ENCODE assay signal across 22 mouse cellular contexts in genomic region chr3:22150872-22151530, GRCm38 (mm10).
DNase-seq lines count a peak whose midpoint lies in the region; ATAC-seq and TF ChIP-seq lines count a peak whose summit lies in the region.
"Had no signal": no experiment of that assay in that cellular context is flagged by ENCODE, and none has a peak within 500 bp of the region (broad histone marks: within the 10 kb centered on the region; RNA-seq: fewer than 3 reads in every experiment).

No protein-coding gene starts in this region.

- H3K36me3 ChIP-seq in spleen, adult 2 months (ENCODE audit: control insufficient read depth, insufficient read depth, low read length) = no peaks in the 10 kb centered on the region; the same call in 1 of the 2 replicates
- H3K36me3 ChIP-seq in liver, embryonic 13.5 days = no peaks in the 10 kb centered on the region
- H3K36me3 ChIP-seq in hindbrain, embryonic 11.5 days (ENCODE audit: control insufficient read depth, insufficient read depth, low read length) = no peaks in the 10 kb centered on the region
- H3K36me3 ChIP-seq: hindbrain, embryonic 12.5 days; midbrain, embryonic 15.5 days had no signal

- H3K4me1 ChIP-seq in spleen, adult 2 months (ENCODE audit: control insufficient read depth, insufficient read depth, insufficient read length) = peaks cover 6% of the 10 kb centered on the region; the same call in 1 of the 2 replicates
- H3K4me1 ChIP-seq in liver, embryonic 13.5 days (replicated peaks) = peaks cover 15% of the 10 kb centered on the region
- no peaks in the 10 kb centered on the region for H3K4me1 ChIP-seq in hindbrain, embryonic 11.5 days (replicated peaks; ENCODE audit: control insufficient read depth, insufficient read depth, low read length)
- H3K4me1 ChIP-seq: embryonic facial prominence, embryonic 12.5 days; hindbrain, embryonic 12.5 days; limb, embryonic 15.5 days; midbrain, embryonic 15.5 days had no signal

- H3K27me3 ChIP-seq in spleen, adult 2 months (ENCODE audit: control insufficient read depth, insufficient read depth, low read length) = no peaks in the 10 kb centered on the region
- no peaks in the 10 kb centered on the region for H3K27me3 ChIP-seq in liver, embryonic 13.5 days
- H3K27me3 ChIP-seq in hindbrain, embryonic 11.5 days (ENCODE audit: control insufficient read depth, insufficient read depth, low read length) = no peaks in the 10 kb centered on the region
- H3K27me3 ChIP-seq: embryonic facial prominence, embryonic 12.5 days; hindbrain, embryonic 12.5 days; limb, embryonic 15.5 days; midbrain, embryonic 15.5 days had no signal

- no peak overlapping the region for H3K9ac ChIP-seq in liver, embryonic 13.5 days
- H3K9ac ChIP-seq in hindbrain, embryonic 11.5 days (ENCODE audit: low read depth, low read length) = no peak overlapping the region
- H3K9ac ChIP-seq: embryonic facial prominence, embryonic 12.5 days; hindbrain, embryonic 12.5 days; limb, embryonic 15.5 days; midbrain, embryonic 15.5 days had no signal

- H3K9me3 ChIP-seq in liver, embryonic 13.5 days (replicated peaks) = no peaks in the 10 kb centered on the region
- no peaks in the 10 kb centered on the region for H3K9me3 ChIP-seq in hindbrain, embryonic 11.5 days (ENCODE audit: control insufficient read depth, low read length)
- H3K9me3 ChIP-seq: embryonic facial prominence, embryonic 12.5 days; hindbrain, embryonic 12.5 days; limb, embryonic 15.5 days; midbrain, embryonic 15.5 days had no signal

- TF ChIP-seq CTCF in spleen, adult 2 months (IDR thresholded peaks at IDR 0.05; ENCODE audit: extremely low read depth, insufficient read depth, insufficient read length, insufficient replicate concordance) = no peak

- peak; percentile 54; the same call in 1 of the 2 replicates for ATAC-seq in liver, embryonic 13.5 days (ENCODE audit: low read depth)
- ATAC-seq in hindbrain, embryonic 11.5 days (ENCODE audit: low FRiP score) = no peak
- ATAC-seq: midbrain, embryonic 15.5 days had no signal

- TF ChIP-seq POLR2A in spleen, adult 2 months (IDR thresholded peaks at IDR 0.05; ENCODE audit: low read depth, low read length) = no peak

- H3K4me3 ChIP-seq in spleen, adult 2 months (ENCODE audit: extremely low read depth, insufficient read depth, insufficient read length) = no peak overlapping the region
- no peak overlapping the region for H3K4me3 ChIP-seq in liver, embryonic 13.5 days (replicated peaks)
- no peak overlapping the region for H3K4me3 ChIP-seq in hindbrain, embryonic 11.5 days (ENCODE audit: low read depth, low read length)
- H3K4me3 ChIP-seq: embryonic facial prominence, embryonic 12.5 days; gastrocnemius, adult 2 months; hindbrain, embryonic 12.5 days; limb, embryonic 15.5 days; midbrain, embryonic 15.5 days; myocyte had no signal

- DNase-seq in spleen, adult 2 months (ENCODE audit: low read depth in 1 of 2, low spot score in 2 of 2) = no peak
- no peak for DNase-seq in spleen, postnatal 4 days (ENCODE audit: low spot score in 2 of 2)
- peak; percentile 32 for DNase-seq in T-cell, adult 2 months (ENCODE audit: low spot score)
- no peak for DNase-seq in liver, embryonic 13.5 days
- DNase-seq in embryo, embryonic 9.5 days (ENCODE audit: extremely low spot score) = no peak
- no peak for DNase-seq in cerebellum, postnatal 14 days
- no peak for DNase-seq in hindbrain, embryonic 11.5 days (ENCODE audit: low spot score)
- DNase-seq: adrenal gland, postnatal 36 days; cerebellum, adult 9-10 months; gastrocnemius, adult 2 months; heart, postnatal 14 days; kidney, adult 2 months; left cerebral cortex, postnatal 4 days; lung, adult 2 months; lung, postnatal 14 days had no signal

- WGBS in spleen, adult 2 months = 23% methylated on average over 5 of the region's 5 CpGs
- 51% methylated on average over 5 of the region's 5 CpGs for WGBS in liver, embryonic 13.5 days (ENCODE audit: insufficient replicate concordance)
- 93% methylated on average over 5 of the region's 5 CpGs for WGBS in hindbrain, embryonic 11.5 days

- H3K4me2 ChIP-seq in liver, embryonic 13.5 days = no peak overlapping the region
- no peak overlapping the region for H3K4me2 ChIP-seq in hindbrain, embryonic 11.5 days (replicated peaks; ENCODE audit: low read depth, low read length)
- H3K4me2 ChIP-seq: embryonic facial prominence, embryonic 12.5 days; heart, embryonic 11.5 days; hindbrain, embryonic 12.5 days; limb, embryonic 15.5 days; midbrain, embryonic 15.5 days had no signal

- peak overlapping the region; percentile 0; the same call in 1 of the 2 replicates for H3K27ac ChIP-seq in spleen, adult 2 months (ENCODE audit: insufficient read depth, low read length)
- no peak overlapping the region for H3K27ac ChIP-seq in liver, embryonic 13.5 days
- no peak overlapping the region for H3K27ac ChIP-seq in hindbrain, embryonic 11.5 days (ENCODE audit: low read depth, low read length)
- H3K27ac ChIP-seq: embryonic facial prominence, embryonic 12.5 days; gastrocnemius, adult 2 months; hindbrain, embryonic 12.5 days; kidney, postnatal 0 days; limb, embryonic 15.5 days; midbrain, embryonic 15.5 days had no signal
